Mouse (Mus musculus): ENCODE results near the gene Git2.

Git2 gene

DNA sequence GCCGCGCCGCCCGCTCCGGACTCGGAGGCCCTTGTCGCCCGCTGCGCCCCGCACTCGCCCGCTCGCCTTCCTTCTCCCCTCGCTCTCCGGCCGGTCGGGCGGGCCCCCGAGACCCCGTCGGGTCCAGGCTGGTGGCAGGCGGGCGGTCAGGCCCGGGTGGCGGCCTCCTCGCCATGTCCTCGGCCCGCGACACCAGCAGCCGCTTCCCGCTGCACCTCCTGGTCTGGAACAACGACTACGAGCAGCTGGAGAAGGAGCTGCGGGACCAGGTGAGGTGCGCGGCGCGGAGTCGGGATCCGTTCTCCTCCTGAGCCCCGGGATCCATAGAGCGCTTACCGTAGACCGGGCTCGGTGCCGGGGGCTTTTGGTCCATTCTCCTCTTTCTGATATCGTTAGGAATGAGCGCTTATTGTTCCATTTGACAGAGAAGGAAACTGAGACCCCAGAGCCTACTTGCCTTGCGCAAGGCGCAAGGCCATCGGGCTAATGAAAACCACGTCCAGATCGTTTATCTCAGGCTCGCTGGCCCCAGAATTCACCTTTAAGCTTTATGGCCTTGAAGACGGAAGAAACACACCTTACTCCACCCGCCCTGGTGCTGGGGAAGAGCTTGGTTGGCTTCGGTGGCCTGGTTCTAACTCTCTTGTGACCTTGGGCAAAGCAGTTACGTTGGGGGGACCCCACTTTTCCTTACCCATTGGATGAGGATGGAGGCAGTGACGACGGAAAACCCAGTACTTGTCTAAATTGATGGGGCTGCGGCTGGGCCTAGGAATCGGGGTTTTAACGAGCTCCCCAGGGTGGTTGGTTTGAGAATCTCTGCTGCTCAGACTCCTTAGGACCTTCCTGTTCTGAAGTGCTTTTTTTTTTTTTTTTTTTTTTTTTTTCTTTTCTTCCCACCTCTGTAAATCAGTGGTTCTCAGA is at the start of gene Git2:
TSS of gene Git2 (minus strand) at position 462 of the 924 bp plus-strand sequence.
- no peak for DNase-seq (ENCODE audit: low read depth, low spot score)

DNA sequence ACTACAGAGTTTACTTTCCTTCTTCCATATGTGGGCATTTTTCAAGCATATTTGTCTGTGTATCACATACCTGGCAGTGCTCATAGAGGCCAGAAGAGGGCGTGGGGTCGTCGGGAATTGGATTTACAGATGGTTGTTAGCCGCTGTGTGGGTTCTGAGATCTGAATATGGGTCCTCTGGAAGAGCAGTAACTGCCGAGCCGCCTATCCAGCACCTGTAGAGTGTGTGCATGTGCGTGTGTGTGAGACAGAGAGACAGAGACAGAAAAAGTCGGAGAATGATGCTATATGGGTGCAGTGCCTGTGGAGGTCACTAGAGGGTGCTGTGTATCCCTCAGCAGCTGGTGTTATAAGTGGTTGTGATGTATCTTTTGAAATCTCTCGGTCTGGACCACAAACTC is 48.9 kb upstream of the Git2 start:
- peak; percentile 84 for DNase-seq (ENCODE audit: low read depth, low spot score)

DNA sequence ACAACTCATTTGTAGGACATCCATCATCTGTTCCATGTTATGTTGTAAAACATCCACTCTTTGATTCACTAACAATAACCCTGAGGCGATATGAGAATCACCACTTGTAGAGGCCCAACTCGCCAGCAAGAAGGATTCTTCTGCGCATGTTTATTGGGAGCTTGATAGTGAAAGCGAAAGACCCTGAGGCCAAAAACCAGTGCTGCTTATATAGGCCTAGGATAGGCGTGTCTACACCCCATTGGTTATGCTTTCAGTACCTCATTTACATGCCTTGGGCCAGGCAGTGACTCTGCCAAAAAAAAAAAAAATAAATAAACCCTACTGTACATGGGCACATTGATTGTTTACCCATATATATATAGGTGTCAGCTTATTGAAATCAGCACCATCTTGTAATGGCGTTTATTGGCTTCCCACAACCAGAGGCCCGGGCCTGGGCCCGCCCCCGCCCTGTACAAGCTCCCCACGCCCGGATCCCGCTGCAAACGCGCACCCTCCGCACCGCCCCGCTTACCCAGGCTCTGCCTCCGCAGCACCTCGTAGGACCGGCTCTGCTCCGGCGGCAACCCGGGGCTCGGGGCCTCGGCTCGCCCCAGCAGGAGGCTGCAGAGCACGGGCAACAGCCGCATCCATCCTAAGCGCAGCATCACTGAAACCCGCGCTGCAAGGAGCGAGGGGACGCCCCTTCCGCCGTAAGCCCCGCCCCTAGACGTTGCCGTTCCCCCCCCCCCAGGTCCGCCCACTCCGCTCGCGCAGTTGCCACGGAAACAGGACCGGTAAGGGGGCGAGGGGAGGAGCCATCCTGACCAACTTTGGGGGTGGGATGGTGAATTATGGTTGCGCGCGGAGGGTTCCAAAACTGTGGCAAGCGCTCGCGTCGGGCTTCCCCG is 47.7 kb upstream of the Git2 start, which contains the start of gene 1500011B03Rik:
TSS of gene 1500011B03Rik (minus strand) at position 673 of the 893 bp plus-strand sequence.
- peak; percentile 86 for DNase-seq (ENCODE audit: low read depth, low spot score)

DNA sequence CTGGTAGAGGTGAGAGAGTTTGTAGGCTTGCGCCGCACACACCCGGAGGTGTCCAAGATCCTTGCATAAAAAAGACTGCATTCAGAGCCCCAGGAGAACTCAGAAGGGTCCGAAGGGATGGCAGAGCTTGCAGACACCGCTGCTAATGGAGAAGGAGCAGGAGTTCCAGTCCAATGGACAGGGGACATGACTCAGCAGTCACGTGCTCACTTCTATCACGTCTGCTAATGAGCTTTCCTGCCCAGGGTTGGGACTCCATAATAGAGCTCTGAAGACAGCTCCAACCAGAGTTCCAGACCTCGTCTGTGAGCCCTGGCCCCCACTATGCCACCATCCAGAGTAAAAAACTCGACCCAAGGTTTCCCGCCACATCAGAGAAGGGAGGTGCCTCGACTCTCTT is 42.8 kb upstream of the Git2 start:
- no peak for DNase-seq (ENCODE audit: low read depth, low spot score)

DNA sequence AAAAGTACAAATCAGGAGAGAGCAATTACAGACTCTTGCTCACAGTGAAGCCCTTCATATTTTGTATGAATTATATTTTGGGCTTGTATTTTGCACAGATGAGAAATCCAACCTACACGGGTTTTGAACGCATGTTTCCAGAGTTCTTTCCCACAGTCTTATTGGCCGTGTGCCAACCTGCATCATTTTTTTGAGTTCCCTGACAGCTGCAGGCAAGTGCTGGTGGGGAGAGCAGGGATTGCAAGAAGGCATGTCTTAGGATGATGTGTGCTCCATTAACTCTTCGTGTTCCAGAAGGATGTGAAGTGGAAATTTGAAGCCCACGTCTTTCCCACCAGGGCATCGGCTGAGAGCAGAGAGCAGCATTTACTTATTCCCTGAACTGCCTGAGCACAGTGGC is 41.3 kb upstream of the Git2 start:
- no peak for DNase-seq (ENCODE audit: low read depth, low spot score)

DNA sequence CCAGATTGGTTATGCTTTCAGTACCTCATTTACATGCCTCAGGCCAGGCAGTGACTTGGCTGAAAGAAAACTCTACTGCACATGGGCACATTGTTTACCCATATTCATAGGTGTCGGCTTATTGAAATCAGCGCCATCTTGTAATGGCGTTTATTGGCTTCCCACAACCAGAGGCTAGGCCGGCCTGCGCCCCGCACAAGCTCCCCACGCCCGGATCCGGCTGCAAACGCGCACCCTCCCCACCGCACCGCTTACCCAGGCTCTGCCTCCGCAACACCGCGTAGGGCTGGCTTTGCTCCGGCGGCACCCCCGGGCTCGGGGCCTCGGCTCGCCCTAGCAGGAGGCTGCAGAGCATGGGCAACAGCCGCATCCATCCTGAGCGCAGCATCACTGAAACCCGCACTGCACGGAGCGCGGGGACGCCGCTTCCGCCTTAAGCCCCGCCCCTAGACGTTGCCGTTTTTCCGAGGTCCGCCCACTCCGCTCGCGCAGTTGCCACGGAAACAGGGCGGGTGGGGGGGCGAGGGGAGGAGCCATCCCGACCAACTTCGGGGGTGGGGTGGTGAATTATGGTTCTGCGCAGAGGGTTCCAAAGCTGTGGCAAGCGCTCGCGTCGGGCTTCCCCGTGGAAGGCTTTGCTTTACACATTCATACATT is 38.3 kb upstream of the Git2 start:
- DNase-seq (ENCODE audit: low read depth, low spot score), result peak; percentile 88

DNA sequence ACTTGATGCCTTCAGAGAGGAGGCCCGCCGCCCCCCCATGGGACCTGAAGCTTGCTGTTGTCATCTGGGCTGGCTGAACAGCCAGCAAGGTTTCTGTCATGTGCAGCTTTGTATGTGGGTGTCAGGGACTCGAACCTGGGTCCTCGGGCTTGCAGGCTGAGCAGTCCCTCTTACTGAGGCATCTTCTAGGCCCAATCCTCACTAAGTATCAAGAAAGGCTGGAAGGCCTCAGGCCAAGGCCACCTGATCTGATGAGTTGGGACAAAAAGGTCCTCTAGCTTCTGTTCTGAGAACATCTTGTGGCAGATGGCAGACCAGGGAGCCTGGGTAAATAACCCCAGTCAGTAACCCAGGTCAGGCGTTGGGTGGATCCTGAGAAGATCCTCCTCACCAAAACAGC is 34.5 kb upstream of the Git2 start:
- DNase-seq (ENCODE audit: low read depth, low spot score), result no peak

DNA sequence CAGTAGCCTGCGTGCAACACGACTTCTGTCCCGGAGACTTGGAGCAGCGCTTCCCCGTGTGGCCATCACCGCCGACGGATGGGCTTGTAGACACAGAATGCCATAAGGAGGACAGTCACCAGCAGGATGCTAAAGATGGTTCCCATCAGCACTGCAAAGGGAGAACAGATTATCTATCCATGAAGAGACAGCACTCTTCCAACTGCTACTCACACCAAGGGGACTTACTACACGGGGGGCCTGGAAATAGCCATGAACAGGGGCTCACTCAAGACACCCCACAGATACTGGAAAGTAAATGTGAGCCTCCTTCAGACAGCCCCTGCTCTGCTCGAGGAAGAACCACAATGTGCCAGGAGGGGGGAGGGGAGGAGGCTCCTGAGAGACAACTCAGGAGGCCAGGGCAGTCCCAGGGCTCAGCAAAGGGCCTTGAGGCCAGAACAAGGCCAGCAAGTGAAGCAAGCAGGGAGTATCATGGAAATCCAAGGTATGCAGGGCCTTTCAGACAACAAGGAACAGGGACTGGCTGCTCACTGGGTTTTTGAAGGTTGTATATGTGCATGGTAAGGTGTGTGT is 34.0 kb upstream of the Git2 start:
- DNase-seq (ENCODE audit: low read depth, low spot score), result no peak

DNA sequence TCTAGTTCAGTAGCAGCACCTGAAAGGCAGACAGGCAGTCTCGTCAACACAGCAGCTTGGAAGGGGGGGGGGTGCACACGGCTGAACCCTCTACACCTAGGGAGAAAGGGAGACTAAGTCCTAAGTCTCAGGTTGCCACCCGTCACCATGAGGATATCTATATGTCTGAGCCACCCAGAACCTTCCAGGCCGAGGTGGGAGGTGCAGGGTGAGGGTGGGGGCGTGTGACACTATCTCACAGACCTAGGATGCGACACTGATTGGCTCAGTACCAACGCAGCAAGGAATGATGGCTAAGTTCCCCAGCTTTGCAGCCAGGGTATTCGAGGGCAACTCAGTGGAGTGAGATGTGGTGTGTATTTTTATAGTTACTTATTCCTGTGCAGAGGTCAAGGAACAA is 33.1 kb upstream of the Git2 start:
- DNase-seq (ENCODE audit: low read depth, low spot score), result no peak

DNA sequence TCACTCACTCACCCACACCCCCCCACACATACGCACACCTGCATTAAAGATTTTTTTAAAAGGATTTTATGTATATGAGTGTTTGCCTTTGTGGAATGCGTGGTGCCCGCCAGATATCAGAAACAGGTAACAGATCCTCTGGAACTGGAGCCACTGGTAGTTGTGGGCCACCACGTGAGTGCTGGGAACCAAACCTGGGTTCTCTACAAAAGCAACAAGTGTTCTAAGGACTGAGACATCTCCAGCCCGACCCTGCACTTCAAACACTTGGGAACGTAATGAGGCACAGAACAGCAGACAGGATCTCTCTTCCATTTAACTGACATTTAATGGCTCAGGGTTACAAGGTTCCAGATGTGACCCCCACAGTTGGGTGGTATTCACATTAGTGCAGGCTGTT is 32.6 kb upstream of the Git2 start:
- no peak for DNase-seq (ENCODE audit: low read depth, low spot score)

DNA sequence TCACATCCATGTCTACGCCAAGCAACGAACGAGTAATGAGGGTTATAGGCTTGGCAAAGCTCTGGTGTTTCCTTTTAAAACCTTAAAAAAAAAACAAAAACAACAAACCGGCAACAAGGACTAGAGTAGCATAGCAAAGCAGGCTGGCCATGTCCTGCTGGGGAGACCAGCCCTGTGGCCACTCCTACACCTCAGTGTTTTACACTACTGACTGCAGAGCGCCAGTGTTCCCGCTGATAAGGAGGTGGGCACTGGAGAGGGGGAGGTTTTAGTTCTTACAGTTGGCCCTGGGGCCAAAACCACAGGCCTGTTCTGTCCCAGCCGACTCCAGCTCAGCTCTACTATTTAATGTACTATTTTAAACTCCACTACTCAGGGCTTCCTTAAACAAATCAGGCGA is 32.2 kb upstream of the Git2 start:
- no peak for DNase-seq (ENCODE audit: low read depth, low spot score)

DNA sequence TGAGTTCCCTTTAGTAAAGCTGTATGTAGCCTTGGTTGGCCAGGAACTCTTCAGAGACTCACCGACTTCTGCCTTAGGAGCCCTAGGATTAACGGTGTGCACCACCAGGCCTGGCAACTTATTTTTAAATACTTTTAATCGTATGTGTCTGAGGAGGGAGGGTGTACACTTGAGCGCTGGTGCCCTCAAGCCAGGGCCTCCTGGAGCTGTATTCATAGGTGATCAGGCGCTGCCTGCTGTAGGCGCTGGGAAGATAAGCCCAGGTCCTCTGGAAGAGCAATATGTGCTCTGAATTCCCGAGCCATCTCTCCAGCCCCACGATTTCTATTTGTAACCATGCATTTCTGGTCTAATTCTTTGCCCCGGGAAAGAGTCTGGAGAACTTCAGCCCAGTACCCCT is 31.7 kb upstream of the Git2 start:
- DNase-seq (ENCODE audit: low read depth, low spot score), result no peak

DNA sequence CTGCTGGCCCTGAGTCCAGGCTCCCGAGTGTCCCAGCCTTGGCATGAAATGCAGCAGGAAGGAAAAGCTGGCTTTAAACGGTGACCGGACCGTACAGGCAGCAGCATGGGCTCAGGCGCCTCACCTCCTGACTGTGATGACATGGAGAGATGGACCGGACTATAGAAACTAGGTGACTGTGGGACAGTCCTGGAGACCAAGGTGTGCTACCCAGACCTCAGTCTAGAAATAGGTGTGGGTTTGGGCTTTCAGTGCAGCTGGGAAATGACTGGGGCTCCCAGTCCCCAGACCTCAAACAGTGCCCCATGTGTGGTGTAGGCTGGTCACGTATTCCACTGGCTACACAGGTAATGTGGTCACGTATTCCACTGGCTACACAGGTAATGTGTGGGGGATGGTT is 31.3 kb upstream of the Git2 start:
- DNase-seq (ENCODE audit: low read depth, low spot score), result no peak

DNA sequence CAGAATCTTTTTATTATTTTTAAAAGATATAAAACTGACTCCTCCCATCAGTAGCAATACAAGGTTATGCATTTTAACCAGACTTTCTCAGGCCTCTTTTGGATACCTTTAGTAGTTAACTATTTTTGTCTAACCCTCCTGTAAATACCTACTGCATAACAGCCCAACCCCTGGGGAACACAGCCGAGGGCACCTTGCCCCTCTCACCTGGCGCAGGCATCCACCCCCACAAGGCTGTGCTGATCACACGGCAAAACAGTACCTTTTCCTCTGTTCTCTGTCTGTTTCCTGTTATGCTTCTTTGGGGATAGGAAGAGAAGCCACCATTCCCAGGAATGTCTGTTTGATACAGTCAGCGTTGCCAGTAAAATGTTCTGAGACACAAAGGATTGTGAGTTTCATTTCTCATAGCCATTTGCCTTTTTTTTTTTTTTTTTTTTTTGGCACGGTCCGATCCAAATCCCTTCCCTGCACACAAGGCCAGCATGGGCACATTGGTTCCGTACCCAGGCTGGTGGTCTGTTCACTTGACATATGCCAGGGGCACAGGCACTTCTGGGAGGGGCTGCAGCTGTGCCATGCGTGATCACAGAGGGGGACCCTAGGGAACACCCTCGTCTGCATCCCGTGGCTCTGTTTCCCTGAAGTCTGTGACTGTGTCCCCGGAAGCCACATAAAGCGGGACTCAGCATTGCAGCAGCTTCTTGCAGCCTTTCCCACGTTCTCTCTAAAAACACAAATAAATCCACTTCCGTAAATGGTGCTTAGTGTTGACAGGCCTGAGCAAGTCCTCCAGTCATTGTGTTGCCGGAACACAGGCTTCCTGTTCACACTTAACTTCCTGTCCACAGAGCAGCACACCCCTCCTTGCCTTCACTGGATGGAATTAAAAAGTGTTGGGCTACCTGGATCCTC is 30.4 kb upstream of the Git2 start:
- DNase-seq (ENCODE audit: low read depth, low spot score), result no peak

DNA sequence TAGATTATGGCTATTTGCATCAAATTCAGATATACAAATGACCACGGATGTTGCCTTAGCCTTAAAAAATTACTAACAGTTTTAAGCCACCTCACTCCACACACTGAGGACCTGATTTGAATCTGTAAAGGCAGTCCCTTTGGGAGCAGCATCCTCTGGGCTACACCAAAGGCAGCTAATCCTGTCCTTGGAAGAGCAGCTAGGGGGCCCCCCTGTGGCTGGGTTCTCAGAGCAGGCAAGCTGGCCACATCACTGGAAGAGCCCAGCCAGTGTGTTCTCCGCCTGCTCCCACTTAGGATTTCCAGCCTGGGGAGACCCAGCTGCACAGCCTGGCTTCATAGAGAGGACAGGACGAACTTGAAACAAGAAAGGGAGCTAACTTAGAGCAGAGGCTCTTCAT is 29.6 kb upstream of the Git2 start:
- DNase-seq (ENCODE audit: low read depth, low spot score), result peak; percentile 38

DNA sequence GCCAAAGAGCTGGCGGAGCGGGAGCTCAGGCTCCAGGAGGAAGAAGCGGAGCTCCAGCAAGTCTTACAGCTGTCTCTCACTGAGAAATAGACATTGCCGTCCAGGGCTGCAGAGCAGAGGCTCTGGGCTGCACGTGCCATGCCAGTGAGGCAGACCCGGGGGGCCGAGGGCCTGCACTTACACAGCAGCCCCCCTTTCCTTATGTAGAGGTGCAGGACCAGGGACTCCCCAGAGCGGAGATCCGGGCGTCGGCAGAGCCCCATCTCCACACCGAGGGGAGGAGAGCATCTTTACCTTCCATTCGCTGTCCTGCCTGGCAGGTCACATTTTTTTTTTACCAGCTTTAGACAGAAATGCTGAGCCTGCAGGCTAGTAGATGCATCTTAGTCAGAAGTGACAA is 29.0 kb upstream of the Git2 start:
- DNase-seq (ENCODE audit: low read depth, low spot score), result no peak

DNA sequence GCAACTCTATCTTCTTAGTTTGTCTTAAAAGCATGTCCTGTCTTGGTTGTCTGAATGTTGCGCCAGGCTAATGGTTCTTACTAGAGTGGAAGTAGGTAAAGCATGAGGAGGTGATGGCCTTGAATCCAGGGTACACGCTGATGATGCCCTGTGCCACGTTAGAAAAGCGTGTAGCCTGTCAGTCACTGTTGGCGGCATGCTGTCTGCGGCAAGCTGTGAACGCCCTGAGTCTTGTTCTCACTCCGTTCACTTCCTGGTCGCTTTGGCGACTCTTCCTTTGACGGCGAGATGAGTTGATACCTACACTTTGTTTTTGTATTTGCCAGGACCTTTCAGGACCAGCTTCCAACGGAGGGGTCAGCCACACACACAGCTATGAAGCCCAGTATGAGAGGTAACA is 27.9 kb upstream of the Git2 start:
- peak; percentile 57 for DNase-seq (ENCODE audit: low read depth, low spot score)

DNA sequence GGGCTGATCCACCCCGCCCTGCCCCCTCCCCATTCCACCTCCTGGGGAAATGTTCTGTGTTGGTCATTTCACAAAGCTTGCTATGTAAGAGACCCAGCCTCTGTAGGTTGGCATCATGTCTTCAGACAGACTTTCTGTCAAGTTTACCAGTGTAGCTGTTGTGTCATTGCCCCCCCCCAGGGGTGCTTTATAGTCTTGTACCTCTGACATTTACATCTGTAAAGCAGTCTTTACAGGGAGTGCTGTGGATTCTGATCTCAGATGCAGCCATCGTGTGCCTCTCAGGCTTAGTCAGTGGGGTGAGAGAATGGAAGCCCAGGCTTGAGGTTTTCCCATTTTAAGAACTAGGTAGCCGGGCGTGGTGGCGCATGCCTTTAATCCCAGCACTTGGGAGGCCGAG is 26.5 kb upstream of the Git2 start:
- peak; percentile 89 for DNase-seq (ENCODE audit: low read depth, low spot score)

DNA sequence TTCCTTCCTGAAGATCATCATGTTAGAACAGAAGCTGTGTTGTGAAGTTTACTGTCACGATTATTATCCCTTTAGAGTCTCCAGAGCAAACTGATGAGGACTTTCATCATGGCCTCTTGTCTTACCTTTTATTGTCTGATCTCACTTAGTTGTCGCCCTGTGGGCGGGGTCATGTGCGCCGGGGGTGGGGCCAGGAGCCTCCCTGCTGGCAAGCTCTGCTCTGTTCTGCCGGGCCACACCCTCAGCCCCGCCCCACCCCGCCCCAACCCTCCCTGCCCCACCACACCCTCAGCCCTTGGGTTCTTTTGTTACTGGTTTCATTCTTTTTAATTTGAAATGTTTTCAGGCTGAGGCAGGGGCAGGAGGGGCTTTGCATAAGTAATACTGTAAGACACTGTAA is 25.7 kb upstream of the Git2 start:
- DNase-seq (ENCODE audit: low read depth, low spot score), result peak; percentile 88

DNA sequence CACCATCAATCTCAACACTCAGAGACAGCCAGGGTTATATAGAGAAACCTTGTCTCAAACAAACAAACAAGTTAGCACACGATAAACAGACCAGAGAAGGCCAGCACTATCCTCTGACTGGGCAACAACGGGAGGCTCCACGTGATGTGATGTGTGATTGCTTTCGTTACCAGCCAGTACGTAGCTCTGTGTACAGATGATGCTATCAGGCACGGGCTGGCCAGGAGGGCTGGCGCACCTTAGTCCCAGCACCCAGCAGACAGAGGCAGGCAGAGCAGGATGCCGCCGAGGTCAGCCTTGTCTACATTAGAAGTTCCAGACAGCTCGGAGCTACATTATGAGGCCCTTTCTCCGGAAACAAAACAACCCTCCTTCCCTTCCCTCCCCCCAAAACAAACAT is 24.5 kb upstream of the Git2 start:
- DNase-seq (ENCODE audit: low read depth, low spot score), result no peak

DNA sequence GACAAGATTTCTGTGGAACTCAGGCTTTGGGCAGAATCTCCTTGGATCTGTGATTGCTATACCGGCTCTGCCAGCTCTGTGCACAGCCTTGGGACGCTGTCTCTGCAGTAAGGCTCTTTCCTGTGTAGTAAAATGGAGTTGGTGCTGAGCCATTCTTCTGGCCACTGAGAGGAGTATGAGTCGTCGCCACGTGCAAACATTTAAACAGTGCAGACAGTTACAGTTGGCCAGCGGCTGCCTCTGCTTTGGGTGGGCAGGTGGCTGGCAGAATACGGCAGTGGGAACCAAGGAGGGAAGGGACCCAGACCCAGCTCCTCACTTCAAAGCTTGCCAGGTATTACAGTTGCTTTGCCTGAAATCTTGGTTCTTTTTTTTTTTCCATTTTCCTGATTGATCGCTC is 21.9 kb upstream of the Git2 start:
- no peak for DNase-seq (ENCODE audit: low read depth, low spot score)

All from ES-CJ7 (cell line).